Mouse (Mus musculus) megakaryocyte, embryonic 14.5 days (primary cell): ENCODE results near the gene Rapgef5. TPM values are rescaled to one million over a fixed set of nuclear protein-coding genes. Genes with fewer than 3 reads are reported as not detected.

Source experiments
- H3K27me3 ChIP-seq: replicated peaks from 2 replicates; pipeline ENCODE3; 2012; ENCODE audit warnings: inconsistent platforms
- H3K36me3 ChIP-seq: replicated peaks from 2 replicates; pipeline ENCODE3; 2012; ENCODE audit warnings: low read length, inconsistent platforms, mixed read lengths
- H3K4me1 ChIP-seq: 2 replicates; pipeline ENCODE4 v1.6.1; 2012; ENCODE audit warnings: inconsistent platforms
- H3K4me3 ChIP-seq: replicated peaks from 2 replicates; pipeline ENCODE3; 2012; ENCODE audit warnings: moderate library complexity, mild to moderate bottlenecking, inconsistent platforms
- H3K9me3 ChIP-seq: 2 replicates; pipeline ENCODE4 v1.6.1; 2012; ENCODE audit warnings: inconsistent platforms
- FLI1 ChIP-seq: IDR thresholded peaks from 2 replicates; pipeline ENCODE4 v1.6.1; 2012; ENCODE audit warnings: low read length, inconsistent platforms, mixed read lengths
- GATA1 ChIP-seq: IDR thresholded peaks from 3 replicates; pipeline ENCODE4 v1.6.1; 2012; ENCODE audit warnings: mixed read lengths, low read length, inconsistent platforms, borderline replicate concordance
- polyA plus RNA-seq: library from polyadenylated mRNA; stranded (reverse); fragments of >175 nt; gene quantifications from 2 replicates; pipeline ENCODE4 v1.2.3, GENCODE M21; 2012; ENCODE audit warnings: low replicate concordance; ENCODE audit not compliant: insufficient read depth

The Rapgef5 gene
- polyA plus RNA-seq, 1 experiment: not detected

DNA sequence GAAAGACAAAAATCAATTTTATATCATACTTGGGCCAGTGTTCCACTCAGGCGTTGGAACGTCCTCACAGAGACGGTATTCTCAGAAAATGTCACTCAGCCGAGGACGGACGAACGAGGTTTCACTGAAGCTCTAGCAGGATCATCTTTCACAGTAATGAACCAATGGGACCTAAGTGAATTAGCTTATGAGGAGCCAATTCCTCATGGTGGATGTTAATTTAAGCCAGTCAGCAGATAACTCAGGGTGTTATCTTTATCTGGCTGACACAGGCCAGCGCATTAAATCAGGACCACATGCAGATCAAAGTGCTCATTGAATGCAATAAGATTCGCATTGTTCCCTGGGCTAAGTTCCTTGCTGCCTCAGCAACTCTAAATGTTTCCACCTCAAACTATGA lies 234.8 kb downstream of the Rapgef5 start:
- Histone ChIP-seq H3K9me3 (no peaks in the 10 kb centered on the region), H3K27me3 (peaks cover under 1% of the 10 kb centered on the region), H3K4me1 (peaks cover 15% of the 10 kb centered on the region), H3K4me3 (no peak overlapping the region), H3K36me3 (no peaks in the 10 kb centered on the region)
- TF ChIP-seq FLI1: no peak
- no peak for TF ChIP-seq GATA1

- no peak overlapping the region for H3K4me3 ChIP-seq
- no peaks in the 10 kb centered on the region for H3K9me3 ChIP-seq
- H3K36me3 ChIP-seq: no peaks in the 10 kb centered on the region
- no peaks in the 10 kb centered on the region for H3K27me3 ChIP-seq
- no peak for TF ChIP-seq GATA1
- no peak for TF ChIP-seq FLI1
- peaks cover 19% of the 10 kb centered on the region for H3K4me1 ChIP-seq
Observed at GRCm38 (mm10) chr12:117751520-117752383, 235.5 kb downstream of the Rapgef5 start.

GRCm38 (mm10) chr12:117756010-117756409 lies 239.7 kb downstream of the Rapgef5 start:
- H3K4me1 ChIP-seq: peaks cover 36% of the 10 kb centered on the region
- TF ChIP-seq GATA1 (no peak), FLI1 (no peak)
- peak overlapping the region; percentile 60 for H3K4me3 ChIP-seq
- H3K36me3 ChIP-seq: no peaks in the 10 kb centered on the region
- H3K27me3 ChIP-seq: no peaks in the 10 kb centered on the region
- no peaks in the 10 kb centered on the region for H3K9me3 ChIP-seq

DNA sequence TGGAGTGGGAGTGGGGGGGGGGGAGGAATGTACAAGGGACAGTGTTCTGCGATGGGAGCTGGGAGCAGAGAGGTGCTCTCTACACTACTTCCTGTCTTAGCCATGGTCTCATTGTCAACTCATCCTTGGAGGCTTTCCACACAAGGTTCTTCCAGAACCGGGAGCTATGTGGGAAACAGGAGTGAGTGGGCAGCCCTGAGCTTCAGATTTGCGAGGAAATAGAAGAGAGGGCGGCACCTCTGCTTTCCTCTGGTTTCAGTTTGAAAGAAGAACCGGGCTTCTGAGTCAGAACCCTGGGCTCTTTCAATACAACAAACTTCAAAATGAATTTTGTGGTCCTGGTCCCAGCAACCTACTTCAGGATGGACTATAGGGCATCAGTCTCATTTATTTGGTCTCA lies 244.1 kb downstream of the Rapgef5 start:
- Histone ChIP-seq H3K27me3 (peaks cover 2% of the 10 kb centered on the region), H3K4me1 (peaks cover 62% of the 10 kb centered on the region), H3K4me3 (no peak overlapping the region), H3K9me3 (no peaks in the 10 kb centered on the region), H3K36me3 (no peaks in the 10 kb centered on the region)
- TF ChIP-seq FLI1: no peak

DNA sequence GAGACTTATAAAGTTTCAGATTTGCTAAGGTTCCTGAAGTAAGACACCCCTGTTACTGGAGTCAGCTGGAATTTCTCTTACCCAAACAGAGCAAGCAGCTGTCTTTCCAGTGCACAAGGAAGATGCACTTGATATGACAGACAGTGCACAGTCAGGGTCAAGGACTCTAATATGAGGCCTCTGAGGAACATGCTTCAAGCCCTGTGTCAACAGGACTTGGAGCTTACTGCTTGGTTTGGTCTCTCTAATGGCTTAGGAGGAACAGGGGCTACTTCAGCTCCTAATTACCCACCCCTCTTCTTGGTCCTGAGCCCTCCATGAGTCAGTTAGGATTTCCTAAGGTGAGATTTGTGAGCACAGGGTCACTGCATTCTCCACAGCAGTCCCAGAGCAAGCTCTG lies 244.6 kb downstream of the Rapgef5 start:
- Histone ChIP-seq H3K36me3 (no peaks in the 10 kb centered on the region), H3K9me3 (no peaks in the 10 kb centered on the region), H3K4me1 (peaks cover 58% of the 10 kb centered on the region), H3K27me3 (peaks cover 3% of the 10 kb centered on the region), H3K4me3 (no peak overlapping the region)
- TF ChIP-seq GATA1: no peak
- TF ChIP-seq FLI1: no peak

GRCm38 (mm10) chr12:117761698-117762097 lies 245.4 kb downstream of the Rapgef5 start:
- peaks cover 9% of the 10 kb centered on the region for H3K27me3 ChIP-seq
- no peaks in the 10 kb centered on the region for H3K36me3 ChIP-seq
- no peaks in the 10 kb centered on the region for H3K9me3 ChIP-seq
- peak overlapping the region; percentile 6 for H3K4me3 ChIP-seq
- peaks cover 52% of the 10 kb centered on the region for H3K4me1 ChIP-seq
- TF ChIP-seq FLI1 (no peak), GATA1 (no peak)

DNA sequence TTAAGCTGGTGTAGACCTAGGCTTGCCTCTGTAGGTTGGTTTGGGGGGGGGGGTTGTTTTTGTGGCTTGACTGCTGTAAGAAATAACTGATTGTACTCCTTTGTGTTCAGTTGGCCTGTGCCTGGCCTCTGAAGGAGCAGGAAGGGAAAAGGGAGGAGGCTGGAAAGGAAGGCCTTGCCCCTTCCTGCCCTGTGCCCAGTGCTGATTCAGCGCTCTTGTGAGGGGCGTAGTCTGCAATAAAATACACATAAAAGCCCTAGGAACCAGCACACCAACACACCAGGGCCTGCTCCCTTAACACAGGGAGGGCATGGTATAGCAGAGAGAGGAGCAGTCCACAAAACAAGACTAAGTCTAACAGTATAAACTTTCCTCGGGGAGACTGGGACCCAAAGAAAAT lies 247.0 kb downstream of the Rapgef5 start:
- no peaks in the 10 kb centered on the region for H3K9me3 ChIP-seq
- H3K4me3 ChIP-seq: peak overlapping the region; percentile 65
- H3K36me3 ChIP-seq: no peaks in the 10 kb centered on the region
- peaks cover 11% of the 10 kb centered on the region for H3K27me3 ChIP-seq
- peaks cover 52% of the 10 kb centered on the region for H3K4me1 ChIP-seq
- TF ChIP-seq FLI1: no peak
- no peak for TF ChIP-seq GATA1

DNA sequence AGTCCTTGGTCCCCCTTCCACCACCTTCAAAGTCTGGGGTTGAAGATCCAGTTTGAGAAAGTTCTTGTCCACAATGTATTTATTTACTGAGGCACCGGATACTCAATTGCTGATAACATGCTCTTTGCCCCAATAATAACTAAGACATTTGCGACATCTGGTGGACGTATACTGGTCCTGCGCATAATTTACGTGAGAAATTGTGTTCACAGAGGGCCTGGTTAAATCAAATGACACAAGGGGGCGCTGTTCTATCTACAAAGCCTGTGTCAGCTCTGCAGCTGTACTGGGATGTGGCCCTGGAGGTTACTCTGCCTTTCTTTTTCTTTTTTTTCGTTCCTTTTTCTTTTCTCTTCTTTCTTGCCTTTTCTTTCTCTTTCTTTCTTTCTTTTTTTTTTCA lies 248.6 kb downstream of the Rapgef5 start:
- H3K4me1 ChIP-seq: peaks cover 45% of the 10 kb centered on the region
- H3K27me3 ChIP-seq: peaks cover 11% of the 10 kb centered on the region
- H3K36me3 ChIP-seq: no peaks in the 10 kb centered on the region
- no peak overlapping the region for H3K4me3 ChIP-seq
- no peaks in the 10 kb centered on the region for H3K9me3 ChIP-seq
- TF ChIP-seq GATA1 (no peak), FLI1 (no peak)

DNA sequence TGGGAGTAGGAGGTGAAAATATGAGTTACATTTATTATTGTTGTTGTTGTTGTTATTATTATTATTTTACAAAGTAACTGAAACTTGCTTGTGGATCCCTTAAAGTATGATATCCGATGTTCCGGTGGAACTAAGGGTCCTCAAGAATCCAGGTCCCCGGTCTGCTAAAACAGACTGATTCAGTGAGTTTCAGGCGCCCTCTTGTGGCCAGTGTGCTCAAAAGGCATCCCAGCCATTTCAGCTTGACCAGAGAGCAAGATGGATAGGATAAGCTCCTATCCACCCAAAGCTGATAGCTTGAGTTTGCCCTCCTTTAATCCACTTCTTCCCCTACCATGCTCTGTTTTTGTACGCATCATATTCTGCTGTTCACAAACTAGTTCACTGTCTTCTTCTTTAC lies 252.8 kb downstream of the Rapgef5 start:
- peaks cover 9% of the 10 kb centered on the region for H3K4me1 ChIP-seq
- peaks cover 19% of the 10 kb centered on the region for H3K27me3 ChIP-seq
- H3K4me3 ChIP-seq: no peak overlapping the region
- H3K36me3 ChIP-seq: no peaks in the 10 kb centered on the region
- TF ChIP-seq GATA1 (no peak), FLI1 (no peak)
- no peaks in the 10 kb centered on the region for H3K9me3 ChIP-seq

GRCm38 (mm10) chr12:117770211-117770610 lies 253.9 kb downstream of the Rapgef5 start:
- H3K27me3 ChIP-seq: peaks cover 19% of the 10 kb centered on the region
- no peak overlapping the region for H3K4me3 ChIP-seq
- H3K9me3 ChIP-seq: no peaks in the 10 kb centered on the region
- H3K36me3 ChIP-seq: no peaks in the 10 kb centered on the region
- peaks cover 2% of the 10 kb centered on the region; the same call in 1 of the 2 replicates for H3K4me1 ChIP-seq
- TF ChIP-seq GATA1 (no peak), FLI1 (no peak)

DNA sequence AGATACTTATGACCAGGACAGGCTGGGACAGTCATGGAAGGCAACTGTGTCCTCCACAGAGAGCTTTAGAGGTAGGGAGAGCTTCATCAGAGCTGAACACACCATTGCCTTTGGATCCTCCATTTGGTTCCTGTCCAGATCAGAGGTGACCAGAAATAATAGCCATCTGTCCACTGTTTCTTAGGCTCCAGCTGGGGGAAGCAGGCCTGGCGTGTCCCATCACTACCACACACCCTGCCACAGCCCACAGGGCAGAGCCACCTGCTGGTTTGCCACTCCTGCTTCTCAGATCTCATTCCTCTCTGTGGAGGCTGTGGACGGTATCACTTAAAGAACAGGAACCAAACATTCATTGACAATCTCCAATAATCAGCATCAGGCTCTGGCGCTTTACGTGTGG lies 254.9 kb downstream of the Rapgef5 start:
- Histone ChIP-seq H3K4me1 (no peaks in the 10 kb centered on the region), H3K9me3 (no peaks in the 10 kb centered on the region), H3K4me3 (no peak overlapping the region), H3K36me3 (no peaks in the 10 kb centered on the region), H3K27me3 (peaks cover 13% of the 10 kb centered on the region)
- no peak for TF ChIP-seq FLI1
- TF ChIP-seq GATA1: no peak
